In genomic region chr8:85460804-85461203, GRCm38 (mm10) we compare ENCODE assay signal across 9 mouse cellular contexts. TPM values are rescaled to one million over a fixed set of nuclear protein-coding genes. Genes with fewer than 3 reads are reported as not detected.
DNase-seq lines count a peak whose midpoint lies in the region; TF ChIP-seq lines count a peak whose summit lies in the region.
"Had no signal": no experiment of that assay in that cellular context is flagged by ENCODE, and none has a peak within 500 bp of the region (broad histone marks: within the 10 kb centered on the region; RNA-seq: fewer than 3 reads in every experiment).

No protein-coding gene starts in this region.

- peak; percentile 70 for TF ChIP-seq CTCF in layer of hippocampus, adult 2 months (conservative IDR thresholded peaks at IDR 0.05)

- DNase-seq in adrenal gland, adult (ENCODE audit: inconsistent age in 2 of 2, low spot score in 1 of 2), result peak; percentile 26 to 69
- no peak for DNase-seq in adrenal gland, postnatal 4 days (ENCODE audit: low spot score in 2 of 2)
- peak in 1 of 2 experiments; percentile 15 for DNase-seq in layer of hippocampus, adult 2 months (ENCODE audit: low spot score in 2 of 2)
- DNase-seq in layer of hippocampus, postnatal 36 days, result no peak
- peak; percentile 3 for DNase-seq in Muller cell, postnatal 12 days (ENCODE audit: inconsistent ontology term)
- peak; percentile 50 for DNase-seq in kidney, adult 9 months
- no peak for DNase-seq in retina, postnatal 1 day
- no peak for DNase-seq in frontal cortex, postnatal 10 days (ENCODE audit: low spot score in 2 of 2)

- no peak overlapping the region for H3K27ac ChIP-seq in layer of hippocampus, adult 2 months
- H3K27ac ChIP-seq: embryonic facial prominence, embryonic 13.5 days had no signal

- H3K4me3 ChIP-seq in layer of hippocampus, adult 2 months, result no peak overlapping the region
- H3K4me3 ChIP-seq: embryonic facial prominence, embryonic 13.5 days had no signal

RNA-seq across cellular contexts. Expression of gene 4921524J17Rik, which starts 28.2 kb away (rescaled TPM):
- total RNA-seq in adrenal gland, postnatal 4 days (2021), result 10 to 100 TPM; 36.1 to 37.5 TPM
- 10 to 100 TPM; 16.5 to 17.7 TPM for total RNA-seq in layer of hippocampus, adult 2 months (2021)
- total RNA-seq in layer of hippocampus, postnatal 36 days (2021), result 10 to 100 TPM; 16.8 to 17.1 TPM

RNA-seq across cellular contexts. Expression of gene Gpt2, which starts 31.6 kb away (rescaled TPM):
- 10 to 100 TPM; 53.9 to 63.7 TPM for total RNA-seq in adrenal gland, postnatal 4 days (2021)
- total RNA-seq in layer of hippocampus, adult 2 months (2021), result 10 to 100 TPM; 70.9 to 88.3 TPM
- total RNA-seq in layer of hippocampus, postnatal 36 days (2021), result 10 to 100 TPM; 75.5 to 86.1 TPM

Comparison
In these comparisons a context has a peak if more than half of its experiments do, and no peak if none do; other contexts are left out.
1. DNase-seq: peak in adrenal gland, adult (2 of 2), Muller cell, postnatal 12 days (single experiment) and kidney, adult 9 months (single experiment); none in adrenal gland, postnatal 4 days (0 of 2), layer of hippocampus, postnatal 36 days (0 of 2), retina, postnatal 1 day (single experiment) and frontal cortex, postnatal 10 days (0 of 2).